Mouse (Mus musculus) testis, adult 2 months (tissue): ENCODE data around the gene Zfp825.
"Not testable (repeated sequence)": the region's sequence is repeated elsewhere in the genome, so short reads cannot be mapped to it uniquely, and the experiment has no call there.

Experiments used
- CTCF ChIP-seq: fragments of 200-500 bp; IDR thresholded peaks from 2 replicates; pipeline ENCODE4 v1.5.1; 2012; ENCODE audit warnings: low read depth, mild to moderate bottlenecking, inconsistent platforms, low read length, moderate library complexity; ENCODE audit not compliant: control insufficient read depth, insufficient read depth, insufficient replicate concordance
- POLR2A ChIP-seq: fragments of 200-500 bp; IDR thresholded peaks from 2 replicates; pipeline ENCODE4 v1.6.1; 2012; ENCODE audit warnings: low read depth, mild to moderate bottlenecking, inconsistent platforms, low read length, moderate library complexity; ENCODE audit not compliant: control insufficient read depth

DNA sequence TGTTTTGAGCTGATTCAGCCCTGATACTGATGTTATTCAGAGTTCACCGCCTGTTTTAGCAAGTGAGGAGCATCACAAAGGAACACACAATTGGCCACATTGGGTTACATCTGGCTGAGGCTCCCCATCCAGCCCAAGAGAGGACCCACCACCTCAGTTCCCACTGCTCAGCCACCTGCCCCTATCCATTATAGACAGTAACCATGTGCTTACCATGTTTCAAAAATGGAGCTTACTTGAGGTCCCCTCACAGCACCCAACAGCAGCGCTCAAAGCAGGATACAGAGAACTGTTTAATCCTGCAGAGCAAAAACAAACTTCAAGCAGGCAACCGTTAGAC, 28.3 kb upstream of the Zfp825 start:
- not testable (repeated sequence) for TF ChIP-seq POLR2A, CTCF
